Mouse (Mus musculus) G1E (cell line): ENCODE measurements around the gene Tmem136. TPM values are rescaled to one million over a fixed set of nuclear protein-coding genes. Genes with fewer than 3 reads are reported as not detected.

Experiments used
- ATAC-seq: 2 replicates; pipeline ENCODE4 v1.8.0; 2016; ENCODE audit warnings: mild to moderate bottlenecking; ENCODE audit not compliant: insufficient number of reproducible peaks, poor library complexity, low FRiP score, severe bottlenecking; ENCODE audit errors: extremely low read depth
- DNase-seq: peaks from one replicate; pipeline ENCODE4 v3.0.0; 2012; ENCODE audit warnings: low spot score
- H3K27me3 ChIP-seq: 2 replicates; pipeline ENCODE4 v1.6.1; 2012; ENCODE audit warnings: mild to moderate bottlenecking, low read length, inconsistent platforms; ENCODE audit not compliant: insufficient read depth
- H3K36me3 ChIP-seq: replicated peaks from 2 replicates; pipeline ENCODE3; 2012; ENCODE audit warnings: mild to moderate bottlenecking, inconsistent platforms
- H3K4me1 ChIP-seq: 2 replicates; pipeline ENCODE4 v1.6.1; 2012; ENCODE audit warnings: low read depth, low read length, inconsistent platforms, mixed read lengths; ENCODE audit not compliant: insufficient read depth
- H3K4me3 ChIP-seq: 2 replicates; pipeline ENCODE4 v1.5.1; 2012; ENCODE audit warnings: low read depth, mild to moderate bottlenecking, inconsistent platforms, low read length, moderate library complexity, mixed read lengths
- H3K9me3 ChIP-seq: replicated peaks from 2 replicates; pipeline ENCODE4 v1.6.1; 2012; ENCODE audit warnings: inconsistent platforms
- CTCF ChIP-seq: IDR thresholded peaks from 2 replicates; pipeline ENCODE4 v1.5.1; 2012; ENCODE audit warnings: low read depth, low read length, inconsistent platforms, mixed read lengths
- GATA1 ChIP-seq: IDR thresholded peaks from 2 replicates; pipeline ENCODE4 v1.6.1; 2012; ENCODE audit warnings: borderline replicate concordance, low read length, inconsistent platforms, mixed read lengths
- GATA2 ChIP-seq: IDR thresholded peaks from 2 replicates; pipeline ENCODE4 v1.6.1; 2012; ENCODE audit warnings: low read depth, low read length, inconsistent platforms, borderline replicate concordance
- POLR2AphosphoS5 ChIP-seq: IDR thresholded peaks from 2 replicates; pipeline ENCODE4 v1.6.1; 2012; ENCODE audit warnings: low read depth, low read length, inconsistent platforms; ENCODE audit not compliant: insufficient replicate concordance
- TAL1 ChIP-seq: conservative IDR thresholded peaks from 2 replicates; pipeline ENCODE4 v1.6.1; 2012; ENCODE audit warnings: low read depth, low read length, inconsistent platforms, mixed read lengths
- polyA plus RNA-seq: library from polyadenylated mRNA; stranded (reverse); fragments of >175 nt; gene quantifications from 2 replicates; pipeline ENCODE4 v1.2.3, GENCODE M21; 2012
- total RNA-seq, 2 experiments: library from RNA; stranded (forward) in 1 of 2; stranded (reverse) in 1 of 2; fragments of 200-1000 nt in 1 of 2; fragments of >200 nt in 1 of 2; fragmentation: Nextera tagmentation in 1 of 2; gene quantifications; 2 replicates each; pipeline ENCODE4 v1.2.3; 2014 to 2017

Tmem136 gene
- total and polyA plus RNA-seq, 3 experiments = 0.39 to 11.4 (median 2.0) TPM

GRCm38 (mm10) chr9:43085686-43086285 is 30.6 kb downstream of the Tmem136 start:
- Histone ChIP-seq H3K36me3 (peaks cover 30% of the 10 kb centered on the region), H3K27me3 (no peaks in the 10 kb centered on the region), H3K9me3 (no peaks in the 10 kb centered on the region), H3K4me3 (no peak overlapping the region), H3K4me1 (peaks cover 30% of the 10 kb centered on the region)
- ATAC-seq (no peak), DNase-seq (no peak)
- TF ChIP-seq GATA1 (no peak), TAL1 (no peak), GATA2 (no peak), POLR2AphosphoS5 (no peak), CTCF (no peak)

- H3K4me1 ChIP-seq = peaks cover 33% of the 10 kb centered on the region
- ATAC-seq (no peak), DNase-seq (no peak)
- no peak overlapping the region for H3K4me3 ChIP-seq
- no peak for TF ChIP-seq POLR2AphosphoS5
- TF ChIP-seq TAL1 = no peak
- no peak for TF ChIP-seq GATA1
- TF ChIP-seq CTCF = no peak
- TF ChIP-seq GATA2 = no peak
- no peaks in the 10 kb centered on the region for H3K27me3 ChIP-seq
- no peaks in the 10 kb centered on the region for H3K9me3 ChIP-seq
- peaks cover 36% of the 10 kb centered on the region for H3K36me3 ChIP-seq
These were observed 31.6 kb downstream of the Tmem136 start for GRCm38 (mm10) chr9:43084496-43085362.

- Histone ChIP-seq H3K27me3 (no peaks in the 10 kb centered on the region), H3K9me3 (no peaks in the 10 kb centered on the region), H3K4me1 (peaks cover 35% of the 10 kb centered on the region), H3K36me3 (peaks cover 43% of the 10 kb centered on the region), H3K4me3 (no peak overlapping the region)
- DNase-seq (no peak), ATAC-seq (no peak)
- TF ChIP-seq GATA2 (no peak), GATA1 (no peak), POLR2AphosphoS5 (no peak), TAL1 (no peak), CTCF (no peak)
These were observed 32.8 kb downstream of the Tmem136 start for GRCm38 (mm10) chr9:43083441-43084055.

- Histone ChIP-seq H3K4me3 (no peak overlapping the region), H3K27me3 (no peaks in the 10 kb centered on the region), H3K4me1 (peaks cover 26% of the 10 kb centered on the region), H3K9me3 (no peaks in the 10 kb centered on the region), H3K36me3 (peaks cover 51% of the 10 kb centered on the region)
- ATAC-seq (no peak), DNase-seq (no peak)
- TF ChIP-seq POLR2AphosphoS5 = no peak
- no peak for TF ChIP-seq CTCF
- TF ChIP-seq GATA1 = no peak
- TF ChIP-seq TAL1 = no peak
- TF ChIP-seq GATA2 = no peak
These were observed 37.7 kb downstream of the Tmem136 start for GRCm38 (mm10) chr9:43078711-43079110.

- H3K4me1 ChIP-seq = peaks cover 22% of the 10 kb centered on the region
- TF ChIP-seq CTCF (no peak), GATA2 (no peak), GATA1 (no peak)
- DNase-seq = no peak
These were observed 40.2 kb downstream of the Tmem136 start for GRCm38 (mm10) chr9:43076163-43076562.

GRCm38 (mm10) chr9:43074611-43075010 is 41.8 kb downstream of the Tmem136 start:
- Histone ChIP-seq H3K27me3 (no peaks in the 10 kb centered on the region), H3K4me1 (peaks cover 22% of the 10 kb centered on the region), H3K36me3 (peaks cover 48% of the 10 kb centered on the region), H3K4me3 (no peak overlapping the region), H3K9me3 (no peaks in the 10 kb centered on the region)
- ATAC-seq (peak; percentile 54), DNase-seq (no peak)
- TF ChIP-seq POLR2AphosphoS5 = no peak
- no peak for TF ChIP-seq GATA2
- no peak for TF ChIP-seq CTCF
- TF ChIP-seq GATA1 = no peak
- no peak for TF ChIP-seq TAL1

More at GRCm38 (mm10) chr9:43076163-43076562, 40.2 kb downstream of the Tmem136 start:
- Histone ChIP-seq H3K4me3 (no peak overlapping the region), H3K27me3 (no peaks in the 10 kb centered on the region), H3K9me3 (no peaks in the 10 kb centered on the region), H3K36me3 (peaks cover 50% of the 10 kb centered on the region)
- no peak for ATAC-seq
